Mouse (Mus musculus) kidney, postnatal 0 days (tissue): ENCODE data around the gene Cdhr3. TPM values are rescaled to one million over a fixed set of nuclear protein-coding genes. Genes with fewer than 3 reads are reported as not detected.

Experiments
- ATAC-seq: fragments of 200-750 bp; cut with Nextera tagmentation; replicated peaks from 2 replicates; pipeline ENCODE4 v1.8.0; 2017; ENCODE audit warnings: low read depth, moderate number of reproducible peaks, moderate TSS enrichment, moderate library complexity; ENCODE audit not compliant: low FRiP score
- DNase-seq: peaks from one replicate; pipeline ENCODE4 v3.0.0-alpha.2; 2016; ENCODE audit warnings: low spot score
- H3K27ac ChIP-seq: fragments of 300-500 bp; sonication (generic); 2 replicates; pipeline ENCODE4 v1.5.1; 2014; ENCODE audit warnings: mild to moderate bottlenecking
- H3K27me3 ChIP-seq: fragments of 300-500 bp; sonication (generic); 2 replicates; pipeline ENCODE4 v1.6.1; 2014; ENCODE audit warnings: low read length, mixed read lengths; ENCODE audit not compliant: insufficient read depth
- H3K36me3 ChIP-seq: fragments of 300-500 bp; sonication (generic); 2 replicates; pipeline ENCODE4 v1.6.1; 2014; ENCODE audit warnings: low read length, mixed read lengths; ENCODE audit not compliant: insufficient read depth
- H3K4me1 ChIP-seq: fragments of 300-500 bp; sonication (generic); replicated peaks from 2 replicates; pipeline ENCODE4 v1.6.1; 2014; ENCODE audit warnings: antibody characterized with exemption, low read length, mixed read lengths; ENCODE audit not compliant: insufficient read depth
- H3K4me2 ChIP-seq: fragments of 300-500 bp; sonication (generic); 2 replicates; pipeline ENCODE4 v1.6.1; 2014; ENCODE audit warnings: mild to moderate bottlenecking, low read length, moderate library complexity, mixed read lengths
- H3K4me3 ChIP-seq: fragments of 300-500 bp; sonication (generic); replicated peaks from 2 replicates; pipeline ENCODE4 v1.5.1; 2014; ENCODE audit warnings: low read depth, low read length
- H3K9ac ChIP-seq: fragments of 300-500 bp; sonication (generic); 2 replicates; pipeline ENCODE4 v1.6.1; 2014; ENCODE audit warnings: low read depth, low read length
- H3K9me3 ChIP-seq: fragments of 300-500 bp; sonication (generic); replicated peaks from 2 replicates; pipeline ENCODE4 v1.6.1; 2016; ENCODE audit warnings: low read length, inconsistent platforms, mixed read lengths
- CTCF ChIP-seq: IDR thresholded peaks from 2 replicates; pipeline ENCODE4 v1.5.1; 2016; ENCODE audit warnings: antibody characterized with exemption, low read depth, mild to moderate bottlenecking, moderate library complexity
- WGBS: fragments of 180-500 bp; shearing (Covaris S2); extraction: QIAGEN DNeasy Blood & Tissue Kit; methylation state at CpG from one replicate; pipeline ENCODE4 v1.1.7; 2014; 5-methylcytosine and 5-hydroxymethylcytosine counted together
- polyA plus RNA-seq: library from polyadenylated mRNA; unstranded; fragments of >200 nt; fragmentation: Nextera tagmentation; extraction: Ambion mirVana; gene quantifications from 2 replicates; pipeline ENCODE4 v1.2.1, GENCODE M21; 2015

The Cdhr3 gene
- polyA plus RNA-seq, 1 experiment from 2014 or later = not detected

DNA sequence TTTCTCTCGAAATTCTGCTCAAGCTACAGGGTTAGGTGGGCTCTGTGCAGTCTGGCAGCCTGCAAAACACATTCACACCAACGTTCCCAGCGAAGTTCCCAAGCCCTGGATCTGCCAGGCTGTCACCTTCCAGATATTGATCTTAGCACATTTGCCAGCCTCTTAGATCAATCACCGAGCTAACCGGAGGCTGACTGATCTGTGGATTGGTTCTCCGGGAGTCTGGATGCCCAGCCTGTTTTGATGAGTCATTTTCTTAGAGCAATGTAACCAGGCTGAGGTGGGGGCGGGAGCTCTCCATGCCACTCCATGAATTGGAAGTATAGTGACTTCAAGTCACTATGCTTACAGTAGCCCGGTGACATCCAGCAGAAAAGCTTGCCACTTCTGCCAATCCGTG, 71.5 kb downstream of the Cdhr3 start:
- Histone ChIP-seq H3K9me3 (no peaks in the 10 kb centered on the region), H3K4me1 (no peaks in the 10 kb centered on the region), H3K27me3 (no peaks in the 10 kb centered on the region), H3K4me2 (no peak overlapping the region), H3K4me3 (no peak overlapping the region), H3K36me3 (no peaks in the 10 kb centered on the region), H3K9ac (no peak overlapping the region), H3K27ac (no peak overlapping the region)
- DNase-seq (no peak), ATAC-seq (no peak)
- TF ChIP-seq CTCF = no peak
- WGBS = 77% methylated on average over 9 of the region's 9 CpGs

DNA sequence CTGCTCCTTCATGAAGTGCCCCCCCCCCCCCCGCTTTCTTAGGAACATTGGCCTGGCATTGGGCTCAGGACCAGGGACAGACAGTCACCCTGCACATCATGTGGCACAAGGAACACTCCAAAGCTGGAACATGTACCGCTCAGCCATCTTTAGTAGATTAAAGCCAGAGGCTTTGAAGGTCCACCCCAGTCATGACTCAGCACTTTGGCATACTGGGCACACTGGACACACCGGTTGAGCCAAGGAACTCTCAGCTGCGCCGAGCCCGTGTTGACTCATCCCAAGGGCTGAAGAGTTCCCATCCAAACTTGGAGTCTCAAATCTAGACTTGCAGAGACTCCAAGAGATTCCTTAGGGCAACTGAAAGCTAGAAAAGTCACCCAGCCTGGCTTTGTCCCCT, 72.7 kb downstream of the Cdhr3 start:
- H3K36me3 ChIP-seq = no peaks in the 10 kb centered on the region
- no peak overlapping the region for H3K9ac ChIP-seq
- 88% methylated on average over 6 of the region's 6 CpGs for WGBS
- no peaks in the 10 kb centered on the region for H3K4me1 ChIP-seq
- no peak overlapping the region for H3K27ac ChIP-seq
- no peak overlapping the region for H3K4me2 ChIP-seq
- ATAC-seq = no peak
- no peaks in the 10 kb centered on the region for H3K9me3 ChIP-seq
- no peak for DNase-seq
- no peak for TF ChIP-seq CTCF
- H3K4me3 ChIP-seq = no peak overlapping the region
- H3K27me3 ChIP-seq = no peaks in the 10 kb centered on the region

DNA sequence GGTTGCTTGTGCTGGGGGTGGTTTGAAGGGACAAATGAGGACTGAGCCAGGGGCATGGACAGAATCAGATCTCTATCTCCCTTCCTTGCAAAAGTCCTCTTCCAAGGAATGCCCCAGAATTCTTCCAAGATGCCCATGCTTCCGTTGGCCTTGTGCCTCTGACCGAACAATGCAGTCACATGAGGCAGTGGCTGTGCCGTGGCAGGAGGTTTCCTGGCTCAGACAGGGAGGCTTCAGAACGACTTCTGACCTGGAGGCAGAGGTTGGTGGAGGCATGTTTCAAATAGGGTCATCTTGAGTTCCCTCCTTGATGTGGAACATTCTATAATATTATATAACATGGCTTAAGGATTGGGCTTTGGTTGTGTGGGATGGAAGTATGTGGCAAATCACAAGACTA, 74.1 kb downstream of the Cdhr3 start:
- TF ChIP-seq CTCF = no peak
- Histone ChIP-seq H3K4me3 (no peak overlapping the region), H3K4me1 (no peaks in the 10 kb centered on the region), H3K36me3 (no peaks in the 10 kb centered on the region), H3K9me3 (no peaks in the 10 kb centered on the region), H3K4me2 (no peak overlapping the region), H3K27me3 (no peaks in the 10 kb centered on the region), H3K27ac (no peak overlapping the region), H3K9ac (no peak overlapping the region)
- ATAC-seq (no peak), DNase-seq (no peak)
- 53% methylated on average over 4 of the region's 4 CpGs for WGBS

DNA sequence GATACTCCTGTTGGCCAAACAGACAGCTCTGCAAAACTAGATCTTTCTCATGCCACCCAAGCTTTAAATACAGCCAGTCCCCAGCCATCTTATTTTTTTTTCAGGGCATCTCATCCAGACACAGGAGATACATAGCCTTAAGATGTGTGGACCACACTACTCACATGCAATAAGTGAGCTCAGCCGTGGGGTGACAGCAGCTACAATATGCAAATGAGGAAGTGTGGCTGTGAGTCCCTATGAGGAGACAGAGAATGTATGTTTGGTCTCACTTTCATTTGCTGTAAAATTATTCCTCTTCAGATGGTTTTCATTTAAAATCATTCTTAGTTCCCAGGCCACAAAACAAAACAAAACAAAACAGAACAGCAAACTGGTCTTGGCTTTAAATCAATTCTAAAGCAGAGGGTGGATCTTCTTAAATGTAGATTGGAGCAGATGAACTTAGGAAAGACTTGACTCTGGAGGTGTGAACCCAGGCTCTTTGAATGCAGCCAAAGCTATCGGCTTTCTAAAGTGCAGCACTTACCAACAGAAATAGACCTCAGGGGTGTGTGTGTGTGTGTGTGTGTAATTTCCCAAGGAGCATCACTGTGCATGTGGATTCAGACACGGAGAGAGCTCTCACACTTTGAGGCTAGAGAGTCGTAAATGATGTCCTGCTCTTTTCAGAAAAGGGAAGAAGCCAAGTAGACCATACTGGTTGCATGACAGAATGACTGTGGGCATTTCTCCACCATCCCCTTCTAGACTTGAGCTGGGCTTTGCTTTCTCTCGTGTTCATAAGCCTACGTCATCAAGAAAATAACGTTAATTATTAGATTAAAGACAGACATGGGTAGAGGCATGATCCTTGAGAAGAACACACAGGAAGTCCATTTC, 75.6 kb downstream of the Cdhr3 start:
- H3K27ac ChIP-seq = no peak overlapping the region
- no peak for TF ChIP-seq CTCF
- H3K9me3 ChIP-seq = no peaks in the 10 kb centered on the region
- no peak for DNase-seq
- H3K4me2 ChIP-seq = no peak overlapping the region
- H3K9ac ChIP-seq = no peak overlapping the region
- no peak overlapping the region for H3K4me3 ChIP-seq
- ATAC-seq = no peak
- H3K36me3 ChIP-seq = no peaks in the 10 kb centered on the region
- H3K27me3 ChIP-seq = no peaks in the 10 kb centered on the region
- WGBS = 50% methylated on average over 7 of the region's 7 CpGs
- no peaks in the 10 kb centered on the region for H3K4me1 ChIP-seq

DNA sequence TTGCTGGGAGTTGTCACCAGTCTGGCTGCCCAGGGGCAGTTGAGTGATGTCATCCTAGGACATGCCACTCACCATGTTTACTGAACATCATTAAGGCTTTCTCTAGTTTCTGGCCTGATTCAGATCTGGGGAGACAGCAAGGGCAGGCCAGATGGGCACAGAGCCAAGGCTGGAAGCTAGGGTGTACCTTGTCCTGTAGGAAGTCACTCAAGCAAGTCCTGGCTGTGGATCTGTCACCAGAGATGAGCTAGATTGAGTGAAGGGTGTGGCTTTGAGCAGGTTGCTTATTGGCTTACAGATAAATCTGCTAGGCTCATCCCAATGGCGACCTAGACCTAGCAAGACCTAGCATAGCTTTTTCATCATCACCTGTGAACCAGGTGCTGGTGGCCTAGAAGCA, 77.6 kb downstream of the Cdhr3 start:
- no peak overlapping the region for H3K9ac ChIP-seq
- H3K27ac ChIP-seq = no peak overlapping the region
- H3K4me3 ChIP-seq = no peak overlapping the region
- no peaks in the 10 kb centered on the region for H3K27me3 ChIP-seq
- no peak overlapping the region for H3K4me2 ChIP-seq
- H3K9me3 ChIP-seq = no peaks in the 10 kb centered on the region
- H3K36me3 ChIP-seq = no peaks in the 10 kb centered on the region
- WGBS = 73% methylated on average over 1 of the region's 1 CpGs
- DNase-seq (no peak), ATAC-seq (peak; percentile 75; the same call in 1 of the 2 replicates)
- TF ChIP-seq CTCF = no peak
- no peaks in the 10 kb centered on the region for H3K4me1 ChIP-seq

DNA sequence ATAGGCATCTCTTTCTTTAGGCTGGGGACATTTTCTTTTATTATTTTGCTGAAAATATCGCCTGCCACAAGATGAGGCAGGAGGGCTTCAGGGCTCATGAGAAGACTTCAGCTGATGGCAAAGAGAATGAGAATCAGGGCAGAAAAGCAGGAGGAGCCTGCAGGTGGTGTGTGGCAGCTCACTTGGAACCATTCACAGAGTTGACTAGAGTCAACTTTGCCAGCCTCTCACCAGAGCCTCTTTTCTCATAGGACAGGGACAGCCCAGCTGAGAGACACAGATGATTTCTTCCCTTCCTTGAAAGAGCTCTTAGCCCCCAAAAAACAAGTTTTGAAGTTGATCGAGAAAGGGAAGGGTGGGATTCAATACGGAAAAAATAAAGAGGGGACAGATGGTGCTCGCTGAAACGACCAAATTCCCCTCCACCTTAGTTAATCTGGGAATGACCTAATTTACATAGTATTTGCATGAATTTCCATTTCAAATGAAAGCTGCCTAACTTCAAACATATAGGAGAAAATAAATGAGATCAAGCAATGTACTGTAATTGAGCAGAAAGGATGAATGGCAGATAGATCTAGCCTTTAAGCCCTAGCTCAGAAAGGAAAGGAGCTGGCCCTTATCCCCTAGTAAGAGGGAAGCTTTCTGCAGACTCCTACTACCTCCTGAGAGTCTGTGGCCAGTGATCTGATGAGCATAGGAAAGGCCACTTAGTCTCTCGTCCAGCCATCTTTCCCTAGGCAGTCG, 78.5 kb downstream of the Cdhr3 start:
- no peak overlapping the region for H3K4me3 ChIP-seq
- no peaks in the 10 kb centered on the region for H3K27me3 ChIP-seq
- H3K27ac ChIP-seq = no peak overlapping the region
- no peak for ATAC-seq
- WGBS = 61% methylated on average over 7 of the region's 7 CpGs
- no peak for TF ChIP-seq CTCF
- no peaks in the 10 kb centered on the region for H3K36me3 ChIP-seq
- H3K4me2 ChIP-seq = no peak overlapping the region
- no peaks in the 10 kb centered on the region for H3K9me3 ChIP-seq
- H3K4me1 ChIP-seq = no peaks in the 10 kb centered on the region
- H3K9ac ChIP-seq = no peak overlapping the region
- no peak for DNase-seq
